Mouse (Mus musculus): Measurements from ENCODE around the gene Abcg4. TPM values are rescaled to one million over a fixed set of nuclear protein-coding genes. Genes with fewer than 3 reads are reported as not detected.
A peak's percentile ranks its signal among the peaks of the same experiment; 100 is the strongest.

The Abcg4 gene
- polyA plus RNA-seq, 1 experiment = 12.3 TPM

DNA sequence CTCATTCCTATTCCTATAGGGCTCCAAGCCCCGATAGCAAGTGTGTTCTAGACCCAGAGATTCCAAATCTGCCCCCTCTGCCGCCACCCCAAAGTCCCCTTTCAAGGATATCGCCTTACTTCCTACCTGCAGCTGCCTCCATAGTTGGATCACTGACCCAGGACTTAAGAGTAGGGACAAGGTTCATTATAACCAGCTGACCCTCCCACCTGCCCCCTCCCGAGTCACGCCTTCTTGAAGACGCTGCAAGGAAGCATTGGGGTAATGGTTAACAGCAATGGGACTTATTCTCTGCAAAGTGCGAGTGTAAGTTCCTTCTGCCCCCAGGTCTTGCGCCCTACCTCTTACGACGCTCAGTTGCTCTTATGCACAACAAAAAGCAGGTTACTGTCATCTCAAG, 37.1 kb downstream of the Abcg4 start, which contains the start of gene Pdzd3:
Gene Pdzd3 (minus strand): TSS at position 158 of the 400 bp plus-strand sequence.
- no peaks in the 10 kb centered on the region for H3K27me3 ChIP-seq (ENCODE audit: control insufficient read depth, insufficient read depth, low read length)
- no peaks in the 10 kb centered on the region for H3K36me3 ChIP-seq (ENCODE audit: control insufficient read depth, insufficient read depth, low read length)
- no peak for DNase-seq (ENCODE audit: low read depth in 1 of 2, low spot score in 2 of 2)
- H3K27ac ChIP-seq (ENCODE audit: insufficient read depth, low read length) = no peak within 1 kb of the TSS
- 93% methylated on average over 10 of the region's 10 CpGs for WGBS
- no peaks in the 10 kb centered on the region for H3K4me1 ChIP-seq (ENCODE audit: control insufficient read depth, insufficient read depth, insufficient read length)
- no peak for TF ChIP-seq POLR2A (IDR thresholded peaks at IDR 0.05; ENCODE audit: low read depth, low read length)
- no peak for TF ChIP-seq CTCF (IDR thresholded peaks at IDR 0.05; ENCODE audit: extremely low read depth, insufficient read depth, insufficient read length, insufficient replicate concordance)
- H3K4me3 ChIP-seq (ENCODE audit: extremely low read depth, insufficient read depth, insufficient read length) = no peak within 1 kb of the TSS

DNA sequence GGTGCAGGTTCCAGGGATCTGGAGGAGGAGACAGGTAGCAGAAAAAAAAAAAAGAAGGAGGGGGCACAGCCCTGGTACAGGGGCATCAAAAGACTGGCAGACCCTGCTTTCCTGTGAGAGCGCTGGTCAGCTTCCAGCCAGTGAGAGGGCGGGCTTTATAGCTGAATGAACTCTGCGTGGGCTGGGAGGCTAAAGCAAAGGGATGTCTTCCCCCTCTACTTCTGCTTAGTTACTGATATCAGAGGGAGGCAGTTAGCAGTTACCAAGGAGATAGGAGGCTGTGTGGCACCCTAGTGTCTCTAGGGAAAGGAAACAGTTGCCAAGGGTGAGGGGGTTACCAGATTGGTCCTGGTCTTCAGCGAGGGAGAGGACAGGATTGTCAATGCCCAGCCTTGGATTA, 38.0 kb downstream of the Abcg4 start:
- WGBS = 50% methylated on average over 4 of the region's 4 CpGs
- DNase-seq (ENCODE audit: low read depth in 1 of 2, low spot score in 2 of 2) = no peak
- H3K4me3 ChIP-seq (ENCODE audit: extremely low read depth, insufficient read depth, insufficient read length) = no peak overlapping the region
- H3K36me3 ChIP-seq (ENCODE audit: control insufficient read depth, insufficient read depth, low read length) = no peaks in the 10 kb centered on the region
- H3K4me1 ChIP-seq (ENCODE audit: control insufficient read depth, insufficient read depth, insufficient read length) = no peaks in the 10 kb centered on the region
- H3K27me3 ChIP-seq (ENCODE audit: control insufficient read depth, insufficient read depth, low read length) = no peaks in the 10 kb centered on the region
- no peak for TF ChIP-seq CTCF (IDR thresholded peaks at IDR 0.05; ENCODE audit: extremely low read depth, insufficient read depth, insufficient read length, insufficient replicate concordance)
- TF ChIP-seq POLR2A (IDR thresholded peaks at IDR 0.05; ENCODE audit: low read depth, low read length) = no peak
- no peak overlapping the region for H3K27ac ChIP-seq (ENCODE audit: insufficient read depth, low read length)

DNA sequence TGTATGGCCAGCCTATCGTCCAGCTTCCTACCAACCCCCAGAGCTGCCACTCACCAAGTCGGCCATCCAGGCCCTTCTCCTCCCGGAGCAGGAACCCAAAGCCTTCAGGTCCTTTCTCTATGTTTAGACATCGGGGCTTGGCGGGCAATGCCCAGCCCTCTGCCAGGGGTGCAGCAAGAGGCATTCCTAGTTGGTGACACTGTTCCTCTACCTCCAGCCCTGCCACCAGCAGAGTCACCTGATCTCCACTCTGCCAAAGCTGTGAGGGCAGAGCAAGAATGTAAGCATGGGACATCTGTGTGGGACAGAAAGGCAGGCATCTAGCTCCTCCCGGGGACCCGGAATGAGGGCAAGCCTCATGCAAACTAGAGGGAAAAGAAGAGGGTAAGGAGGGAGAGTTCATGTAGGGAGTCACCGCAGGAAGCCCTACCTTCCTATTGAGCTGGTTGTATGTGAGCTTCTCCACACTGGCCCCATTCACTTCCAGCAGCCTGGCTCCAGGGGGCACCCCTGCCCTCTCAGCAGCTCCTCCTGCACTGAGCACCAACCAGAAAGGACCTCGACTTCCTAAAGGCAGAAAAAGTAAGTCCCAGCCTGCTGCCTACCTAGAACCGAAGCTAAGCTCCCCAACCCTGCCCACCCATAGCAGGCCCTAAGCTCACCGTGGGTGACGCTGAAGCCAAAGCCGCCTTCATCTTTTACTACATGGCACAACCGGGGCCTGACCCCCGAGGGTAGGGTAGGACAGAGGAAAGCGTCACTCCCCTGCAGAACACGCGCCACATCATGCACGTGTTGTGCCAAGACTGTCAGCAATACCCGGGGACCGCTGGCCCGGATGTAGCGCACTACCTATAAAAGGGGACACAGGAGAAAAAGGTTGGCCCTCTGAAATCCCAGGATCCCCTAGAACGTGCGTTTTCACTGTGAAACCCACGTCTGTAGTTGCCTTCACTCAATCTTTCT, 39.0 kb downstream of the Abcg4 start:
- no peak for TF ChIP-seq POLR2A (IDR thresholded peaks at IDR 0.05; ENCODE audit: low read depth, low read length)
- peak; percentile 64; the same call in 1 of the 2 replicates for TF ChIP-seq CTCF (IDR thresholded peaks at IDR 0.05; ENCODE audit: extremely low read depth, insufficient read depth, insufficient read length, insufficient replicate concordance)
- peak in 1 of 2 experiments; percentile 58 for DNase-seq (ENCODE audit: low read depth in 1 of 2, low spot score in 2 of 2)
- Histone ChIP-seq H3K36me3 (ENCODE audit: control insufficient read depth, insufficient read depth, low read length) (no peaks in the 10 kb centered on the region), H3K27ac (ENCODE audit: insufficient read depth, low read length) (no peak overlapping the region), H3K4me3 (ENCODE audit: extremely low read depth, insufficient read depth, insufficient read length) (no peak overlapping the region), H3K27me3 (ENCODE audit: control insufficient read depth, insufficient read depth, low read length) (no peaks in the 10 kb centered on the region), H3K4me1 (ENCODE audit: control insufficient read depth, insufficient read depth, insufficient read length) (no peaks in the 10 kb centered on the region)
- 51% methylated on average over 26 of the region's 26 CpGs for WGBS

DNA sequence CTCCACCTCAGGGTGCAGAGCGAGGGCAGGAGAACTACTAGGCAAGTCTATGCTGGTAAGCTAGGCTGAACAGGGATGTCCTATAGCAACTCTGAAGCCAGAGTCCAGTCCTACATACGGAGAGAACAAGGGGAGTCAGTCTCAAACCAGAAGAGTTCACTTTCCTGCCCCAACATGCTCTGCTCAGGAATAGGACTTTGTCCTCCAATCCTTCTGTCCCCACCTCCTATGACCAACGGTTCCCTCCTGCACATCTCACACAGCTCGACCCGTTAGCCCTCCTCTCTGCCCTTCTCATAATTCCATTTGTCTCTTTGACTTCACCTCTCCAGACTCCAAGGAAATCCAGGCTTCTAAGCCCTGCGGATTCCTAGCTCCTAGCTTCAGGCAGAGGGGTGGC, 40.5 kb downstream of the Abcg4 start:
- DNase-seq (ENCODE audit: low read depth in 1 of 2, low spot score in 2 of 2) = no peak

DNA sequence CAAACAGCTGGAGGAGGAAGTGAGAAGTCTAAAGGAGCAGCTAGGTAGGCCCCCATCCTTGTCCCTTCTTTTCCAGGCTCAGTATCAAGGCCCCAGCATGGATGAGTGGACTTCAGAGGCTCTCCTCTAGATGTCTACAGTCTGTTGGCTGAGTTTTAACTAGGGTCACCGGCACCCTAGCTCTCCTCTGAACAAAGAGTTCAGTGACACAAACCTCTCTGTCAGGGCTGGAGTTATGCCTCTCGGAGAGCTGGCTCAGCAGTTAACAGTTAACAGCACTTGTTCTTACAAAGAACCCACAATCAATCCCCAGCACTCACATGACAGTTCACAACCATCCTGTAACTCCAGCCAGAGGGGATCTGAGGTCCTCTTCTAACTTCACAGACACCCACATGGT, 44.8 kb downstream of the Abcg4 start:
- Histone ChIP-seq H3K27me3 (ENCODE audit: control insufficient read depth, insufficient read depth, low read length) (no peaks in the 10 kb centered on the region), H3K4me1 (ENCODE audit: control insufficient read depth, insufficient read depth, insufficient read length) (0 out of 2 replicates have a peak, but pooled peaks cover 4% of the 10 kb centered on the region), H3K36me3 (ENCODE audit: control insufficient read depth, insufficient read depth, low read length) (no peaks in the 10 kb centered on the region), H3K4me3 (ENCODE audit: extremely low read depth, insufficient read depth, insufficient read length) (no peak overlapping the region), H3K27ac (ENCODE audit: insufficient read depth, low read length) (no peak overlapping the region)
- no peak for DNase-seq (ENCODE audit: low read depth in 1 of 2, low spot score in 2 of 2)
- TF ChIP-seq CTCF (IDR thresholded peaks at IDR 0.05; ENCODE audit: extremely low read depth, insufficient read depth, insufficient read length, insufficient replicate concordance) (no peak), POLR2A (IDR thresholded peaks at IDR 0.05; ENCODE audit: low read depth, low read length) (no peak)
- 91% methylated on average over 2 of the region's 2 CpGs for WGBS

More for the DNA sequence above, 40.5 kb downstream of the Abcg4 start:
- H3K36me3 ChIP-seq (ENCODE audit: control insufficient read depth, insufficient read depth, low read length) = no peaks in the 10 kb centered on the region
- no peaks in the 10 kb centered on the region for H3K4me1 ChIP-seq (ENCODE audit: control insufficient read depth, insufficient read depth, insufficient read length)
- WGBS = 81% methylated on average over 6 of the region's 6 CpGs
- TF ChIP-seq POLR2A (IDR thresholded peaks at IDR 0.05; ENCODE audit: low read depth, low read length) (no peak), CTCF (IDR thresholded peaks at IDR 0.05; ENCODE audit: extremely low read depth, insufficient read depth, insufficient read length, insufficient replicate concordance) (no peak)
- no peaks in the 10 kb centered on the region for H3K27me3 ChIP-seq (ENCODE audit: control insufficient read depth, insufficient read depth, low read length)
- H3K4me3 ChIP-seq (ENCODE audit: extremely low read depth, insufficient read depth, insufficient read length) = no peak overlapping the region
- no peak overlapping the region for H3K27ac ChIP-seq (ENCODE audit: insufficient read depth, low read length)

DNA sequence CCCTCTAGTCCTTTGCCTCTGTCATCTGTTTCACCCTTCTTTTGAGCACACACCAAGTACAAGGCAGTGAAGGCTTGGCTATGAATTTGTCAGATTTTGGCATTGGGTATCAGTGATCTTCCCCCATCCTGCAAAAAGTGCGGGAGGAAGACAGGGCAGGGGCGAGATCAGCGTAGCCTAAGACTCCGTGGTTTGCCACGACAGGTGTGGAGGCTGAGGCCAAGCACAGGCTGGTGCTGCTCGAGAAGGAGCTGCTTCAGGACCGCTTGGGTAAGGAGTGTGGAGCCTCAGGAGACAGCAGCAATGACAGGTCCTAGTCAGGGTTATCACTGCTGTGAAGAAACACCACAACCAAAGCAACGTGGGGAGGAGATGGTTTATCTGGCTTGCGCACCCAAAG, 47.0 kb downstream of the Abcg4 start:
- TF ChIP-seq POLR2A (IDR thresholded peaks at IDR 0.05; ENCODE audit: low read depth, low read length) = no peak
- TF ChIP-seq CTCF (IDR thresholded peaks at IDR 0.05; ENCODE audit: extremely low read depth, insufficient read depth, insufficient read length, insufficient replicate concordance) = no peak
- no peak overlapping the region for H3K4me3 ChIP-seq (ENCODE audit: extremely low read depth, insufficient read depth, insufficient read length)
- peaks cover 13% of the 10 kb centered on the region for H3K4me1 ChIP-seq (ENCODE audit: control insufficient read depth, insufficient read depth, insufficient read length)
- no peak for DNase-seq (ENCODE audit: low read depth in 1 of 2, low spot score in 2 of 2)
- H3K27me3 ChIP-seq (ENCODE audit: control insufficient read depth, insufficient read depth, low read length) = no peaks in the 10 kb centered on the region
- H3K36me3 ChIP-seq (ENCODE audit: control insufficient read depth, insufficient read depth, low read length) = no peaks in the 10 kb centered on the region
- H3K27ac ChIP-seq (ENCODE audit: insufficient read depth, low read length) = no peak overlapping the region
- WGBS = 48% methylated on average over 9 of the region's 9 CpGs

DNA sequence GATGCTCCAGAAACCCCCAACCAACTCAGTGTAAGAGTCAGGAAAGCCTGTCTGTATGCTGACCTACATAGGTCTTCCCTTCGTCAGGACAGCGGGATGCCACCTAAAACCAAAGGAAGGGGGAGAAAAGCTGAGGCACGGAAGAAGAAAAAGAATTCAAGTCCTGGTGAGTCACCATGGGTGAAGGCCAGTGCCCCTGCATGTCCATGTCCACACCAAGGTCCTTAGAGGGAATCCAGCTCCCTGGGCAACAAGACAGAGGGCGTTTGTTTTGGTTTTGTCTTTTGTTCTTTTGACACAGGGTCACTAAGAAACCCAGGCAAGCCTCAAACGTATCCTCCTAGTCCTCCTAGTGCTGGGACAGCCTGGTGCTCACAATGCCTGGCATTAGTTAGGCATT, 47.5 kb downstream of the Abcg4 start:
- Histone ChIP-seq H3K4me1 (ENCODE audit: control insufficient read depth, insufficient read depth, insufficient read length) (peaks cover 16% of the 10 kb centered on the region), H3K27me3 (ENCODE audit: control insufficient read depth, insufficient read depth, low read length) (no peaks in the 10 kb centered on the region), H3K36me3 (ENCODE audit: control insufficient read depth, insufficient read depth, low read length) (no peaks in the 10 kb centered on the region), H3K27ac (ENCODE audit: insufficient read depth, low read length) (no peak overlapping the region), H3K4me3 (ENCODE audit: extremely low read depth, insufficient read depth, insufficient read length) (no peak overlapping the region)
- no peak for DNase-seq (ENCODE audit: low read depth in 1 of 2, low spot score in 2 of 2)
- 74% methylated on average over 5 of the region's 5 CpGs for WGBS
- TF ChIP-seq POLR2A (IDR thresholded peaks at IDR 0.05; ENCODE audit: low read depth, low read length) = no peak
- TF ChIP-seq CTCF (IDR thresholded peaks at IDR 0.05; ENCODE audit: extremely low read depth, insufficient read depth, insufficient read length, insufficient replicate concordance) = no peak
